Mouse (Mus musculus): Measurements from ENCODE around the gene Wdr19. TPM values are rescaled to one million over a fixed set of nuclear protein-coding genes. Genes with fewer than 3 reads are reported as not detected.

Wdr19 gene
- polyA plus RNA-seq (2012): 0.03 TPM in 1 of 2 replicates, not detected in the other

GRCm38 (mm10) chr5:65199346-65200128, at the start of gene Wdr19:
Gene Wdr19, plus strand, starts transcription at chr5:65199696.
- TF ChIP-seq GATA1 (IDR thresholded peaks at IDR 0.05; ENCODE audit: low read length): no peak
- TF ChIP-seq TAL1 (IDR thresholded peaks at IDR 0.05; ENCODE audit: low read length): no peak
- peak within 1 kb of the TSS; percentile 74 for H3K4me3 ChIP-seq (replicated peaks)
- no peaks in the 10 kb centered on the region for H3K36me3 ChIP-seq (ENCODE audit: control insufficient read depth)
- H3K4me1 ChIP-seq (ENCODE audit: control insufficient read depth): peaks cover 22% of the 10 kb centered on the region
- H3K27me3 ChIP-seq (ENCODE audit: control insufficient read depth): 0 out of 2 replicates have a peak, but pooled peaks cover 3% of the 10 kb centered on the region
- no peaks in the 10 kb centered on the region for H3K9me3 ChIP-seq (ENCODE audit: control insufficient read depth, low read length)

GRCm38 (mm10) chr5:65149706-65150105, 49.8 kb upstream of the Wdr19 start:
- Histone ChIP-seq H3K4me3 (replicated peaks) (no peak overlapping the region), H3K36me3 (ENCODE audit: control insufficient read depth) (no peaks in the 10 kb centered on the region; the same call in 1 of the 2 replicates), H3K27me3 (ENCODE audit: control insufficient read depth) (no peaks in the 10 kb centered on the region), H3K4me1 (ENCODE audit: control insufficient read depth) (no peaks in the 10 kb centered on the region), H3K9me3 (ENCODE audit: control insufficient read depth, low read length) (no peaks in the 10 kb centered on the region)
- TF ChIP-seq TAL1 (IDR thresholded peaks at IDR 0.05; ENCODE audit: low read length) (no peak), GATA1 (IDR thresholded peaks at IDR 0.05; ENCODE audit: low read length) (no peak)

- H3K27me3 ChIP-seq (ENCODE audit: control insufficient read depth): no peaks in the 10 kb centered on the region
- no peaks in the 10 kb centered on the region for H3K4me1 ChIP-seq (ENCODE audit: control insufficient read depth)
- TF ChIP-seq TAL1 (IDR thresholded peaks at IDR 0.05; ENCODE audit: low read length) (no peak), GATA1 (IDR thresholded peaks at IDR 0.05; ENCODE audit: low read length) (no peak)
- no peaks in the 10 kb centered on the region for H3K9me3 ChIP-seq (ENCODE audit: control insufficient read depth, low read length)
- no peaks in the 10 kb centered on the region for H3K36me3 ChIP-seq (ENCODE audit: control insufficient read depth)
- H3K4me3 ChIP-seq (replicated peaks): no peak overlapping the region
Measured at GRCm38 (mm10) chr5:65150376-65150955, 49.0 kb upstream of the Wdr19 start.

DNA sequence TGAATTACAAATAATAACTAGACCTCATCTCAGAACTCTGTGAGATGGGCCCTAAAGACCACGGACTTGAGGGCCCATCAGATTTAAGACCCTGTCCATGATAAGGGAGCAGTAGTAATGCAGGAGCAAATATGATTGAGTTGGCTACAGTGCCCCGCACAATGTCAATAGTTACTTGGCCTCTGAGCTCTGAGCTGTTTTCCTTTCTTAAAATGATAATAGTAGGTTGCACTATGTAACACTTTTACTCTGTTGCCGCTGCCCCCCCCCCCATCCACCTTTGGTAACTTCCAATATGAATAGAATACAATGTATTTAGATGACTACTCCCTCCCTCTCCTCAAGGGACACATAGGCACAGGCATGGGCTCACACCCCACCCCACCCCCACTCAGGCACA, 48.2 kb upstream of the Wdr19 start:
- H3K4me3 ChIP-seq (replicated peaks): no peak overlapping the region
- no peaks in the 10 kb centered on the region for H3K9me3 ChIP-seq (ENCODE audit: control insufficient read depth, low read length)
- no peak for TF ChIP-seq GATA1 (IDR thresholded peaks at IDR 0.05; ENCODE audit: low read length)
- TF ChIP-seq TAL1 (IDR thresholded peaks at IDR 0.05; ENCODE audit: low read length): no peak
- no peaks in the 10 kb centered on the region for H3K27me3 ChIP-seq (ENCODE audit: control insufficient read depth)
- no peaks in the 10 kb centered on the region for H3K4me1 ChIP-seq (ENCODE audit: control insufficient read depth)
- H3K36me3 ChIP-seq (ENCODE audit: control insufficient read depth): no peaks in the 10 kb centered on the region

GRCm38 (mm10) chr5:65151767-65152166, 47.7 kb upstream of the Wdr19 start:
- no peaks in the 10 kb centered on the region for H3K4me1 ChIP-seq (ENCODE audit: control insufficient read depth)
- no peak overlapping the region for H3K4me3 ChIP-seq (replicated peaks)
- H3K36me3 ChIP-seq (ENCODE audit: control insufficient read depth): no peaks in the 10 kb centered on the region
- no peaks in the 10 kb centered on the region for H3K27me3 ChIP-seq (ENCODE audit: control insufficient read depth)
- TF ChIP-seq TAL1 (IDR thresholded peaks at IDR 0.05; ENCODE audit: low read length): no peak
- TF ChIP-seq GATA1 (IDR thresholded peaks at IDR 0.05; ENCODE audit: low read length): no peak
- no peaks in the 10 kb centered on the region for H3K9me3 ChIP-seq (ENCODE audit: control insufficient read depth, low read length)

DNA sequence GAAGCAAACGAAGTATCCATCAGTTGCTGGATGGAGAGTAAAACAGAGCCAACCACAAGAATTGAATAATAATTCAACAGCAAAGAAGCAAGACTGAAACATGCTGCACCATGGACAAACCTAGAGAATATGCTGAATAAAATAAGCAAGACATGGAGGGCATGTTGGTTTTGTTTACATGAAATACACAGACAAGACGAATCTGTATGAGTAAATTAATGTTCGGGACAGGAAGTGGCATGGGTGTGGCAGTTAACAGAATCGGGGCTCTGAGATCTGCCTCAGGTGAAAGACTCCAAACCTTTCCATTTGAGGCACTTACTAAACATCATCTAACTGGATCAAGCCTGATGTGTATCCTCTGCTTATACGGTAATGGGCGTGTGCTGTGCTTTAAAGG, 45.2 kb upstream of the Wdr19 start:
- Histone ChIP-seq H3K4me1 (ENCODE audit: control insufficient read depth) (no peaks in the 10 kb centered on the region), H3K9me3 (ENCODE audit: control insufficient read depth, low read length) (no peaks in the 10 kb centered on the region), H3K36me3 (ENCODE audit: control insufficient read depth) (no peaks in the 10 kb centered on the region), H3K4me3 (replicated peaks) (no peak overlapping the region), H3K27me3 (ENCODE audit: control insufficient read depth) (no peaks in the 10 kb centered on the region)
- TF ChIP-seq TAL1 (IDR thresholded peaks at IDR 0.05; ENCODE audit: low read length): no peak
- no peak for TF ChIP-seq GATA1 (IDR thresholded peaks at IDR 0.05; ENCODE audit: low read length)

GRCm38 (mm10) chr5:65156853-65157252, 42.6 kb upstream of the Wdr19 start:
- Histone ChIP-seq H3K27me3 (ENCODE audit: control insufficient read depth) (no peaks in the 10 kb centered on the region), H3K4me1 (ENCODE audit: control insufficient read depth) (no peaks in the 10 kb centered on the region), H3K9me3 (ENCODE audit: control insufficient read depth, low read length) (no peaks in the 10 kb centered on the region), H3K4me3 (replicated peaks) (no peak overlapping the region), H3K36me3 (ENCODE audit: control insufficient read depth) (no peaks in the 10 kb centered on the region)
- TF ChIP-seq GATA1 (IDR thresholded peaks at IDR 0.05; ENCODE audit: low read length) (no peak), TAL1 (IDR thresholded peaks at IDR 0.05; ENCODE audit: low read length) (no peak)

- Histone ChIP-seq H3K4me1 (ENCODE audit: control insufficient read depth) (no peaks in the 10 kb centered on the region), H3K9me3 (ENCODE audit: control insufficient read depth, low read length) (no peaks in the 10 kb centered on the region), H3K27me3 (ENCODE audit: control insufficient read depth) (no peaks in the 10 kb centered on the region), H3K36me3 (ENCODE audit: control insufficient read depth) (no peaks in the 10 kb centered on the region), H3K4me3 (replicated peaks) (no peak overlapping the region)
- TF ChIP-seq TAL1 (IDR thresholded peaks at IDR 0.05; ENCODE audit: low read length) (no peak), GATA1 (IDR thresholded peaks at IDR 0.05; ENCODE audit: low read length) (no peak)
Measured at GRCm38 (mm10) chr5:65157412-65158381, 41.8 kb upstream of the Wdr19 start.

Data from erythroblast, embryonic 14.5 days (primary cell).